Mouse (Mus musculus): ENCODE measurements at regions not wholly inside any gene's neighbourhood (a gene's known extent, or its start where the extent isn't known, plus 50 kb on each side); places are given as distances from the start of the nearest gene placed in this dataset.

- DNase-seq = peak in 1 of 2 experiments; percentile 6
These were observed 102.4 kb downstream of the Gm597 start for GRCm38 (mm10) chr1:28677700-28678099.

GRCm38 (mm10) chr1:28675336-28675735 lies 104.7 kb downstream of the Gm597 start:
- DNase-seq = no peak

DNA sequence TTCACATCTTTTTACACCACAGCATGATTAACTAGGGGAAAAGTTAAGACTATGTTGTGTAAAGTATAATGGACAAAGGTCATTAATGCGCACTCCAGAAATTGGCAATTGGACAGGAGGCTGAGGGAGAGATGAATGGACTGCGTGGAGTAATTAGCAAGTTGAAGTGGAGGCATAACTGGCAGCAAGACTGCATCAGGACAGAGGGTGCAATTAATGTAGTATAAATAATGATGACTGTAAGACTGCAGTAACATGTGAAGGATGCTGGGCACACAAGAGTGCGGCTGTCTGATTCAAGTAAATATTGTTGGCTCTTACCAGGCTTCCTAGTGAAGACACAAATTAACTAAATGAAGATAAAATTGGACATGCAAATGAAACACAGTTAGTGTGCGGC lies 139.2 kb downstream of the Gm597 start:
- DNase-seq = peak; percentile 1 to 4

GRCm38 (mm10) chr1:28622745-28623144 lies 157.3 kb downstream of the Gm597 start:
- DNase-seq = peak; percentile 10 to 14

DNA sequence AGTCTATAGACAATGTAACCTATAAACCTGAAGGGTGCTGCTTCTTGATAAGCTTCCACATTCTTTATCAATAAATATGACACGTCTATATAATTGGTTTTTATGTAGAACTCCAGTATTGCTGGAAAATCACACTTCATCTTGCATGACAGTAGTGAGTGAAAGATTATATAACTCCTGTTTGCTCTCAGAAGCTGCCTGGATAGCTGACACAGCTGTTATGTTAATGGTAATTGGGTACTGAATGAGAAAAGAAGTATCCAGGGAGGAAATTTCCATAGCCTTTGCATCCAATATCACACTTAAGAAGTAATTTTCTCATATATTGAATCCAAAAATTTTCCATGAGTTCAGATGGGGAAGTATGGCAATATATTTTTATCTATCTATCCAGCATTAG lies 177.7 kb downstream of the Gm597 start:
- no peak for DNase-seq

GRCm38 (mm10) chr1:28565383-28566154 lies 214.5 kb downstream of the Gm597 start:
- DNase-seq = no peak

DNA sequence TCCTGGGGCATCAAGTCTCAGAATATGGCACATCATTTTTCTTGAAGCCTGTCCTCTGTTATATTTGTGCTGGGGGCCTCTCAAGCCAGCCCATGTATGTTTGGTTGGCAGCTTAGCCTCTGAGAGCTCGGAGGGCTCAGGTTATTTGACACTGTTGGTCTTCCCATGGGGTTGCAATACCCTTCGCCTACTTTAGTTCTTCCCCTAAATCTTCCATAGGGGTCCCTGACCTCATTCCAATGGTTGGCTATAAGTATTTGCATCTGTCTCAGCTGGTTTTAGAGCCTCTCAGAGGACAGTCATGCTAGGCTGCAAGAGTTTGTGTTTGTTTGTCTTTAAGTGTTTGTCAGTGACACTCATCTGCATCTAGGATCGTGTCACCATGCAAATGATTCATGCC lies 216.2 kb downstream of the Gm597 start:
- no peak for DNase-seq
